Comparison of ENCODE assay signal across 27 mouse cellular contexts in the genomic region with DNA sequence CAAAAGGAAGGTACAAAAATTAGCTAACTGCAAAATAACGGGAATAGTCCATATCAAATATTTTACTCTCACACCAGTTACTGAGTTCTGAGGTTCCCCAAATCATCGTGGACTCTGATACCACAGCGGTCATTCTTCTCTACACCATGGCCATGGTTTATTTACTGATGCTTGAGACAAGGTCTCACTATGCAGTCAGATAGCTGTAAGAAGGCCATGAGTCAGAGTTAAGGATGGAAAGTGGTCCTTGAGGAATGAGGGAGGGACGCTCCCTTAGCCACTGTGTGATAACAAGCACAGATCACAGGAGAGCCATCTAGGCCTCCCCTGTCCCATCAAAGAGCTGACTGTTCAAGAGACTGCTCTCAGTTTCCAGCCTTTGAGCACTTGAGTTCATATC. TPM values are rescaled to one million over a fixed set of nuclear protein-coding genes. Genes with fewer than 3 reads are reported as not detected.
"Had no signal": no experiment of that assay in that cellular context is flagged by ENCODE, and none has a peak within 500 bp of the region (broad histone marks: within the 10 kb centered on the region; RNA-seq: fewer than 3 reads in every experiment).

No protein-coding gene starts in this region.

- H3K9me3 ChIP-seq: midbrain, embryonic 10.5 days; midbrain, embryonic 13.5 days; neural tube, embryonic 13.5 days; neural tube, embryonic 15.5 days had no signal

- H3K9ac ChIP-seq: liver, embryonic 14.5 days; lung, embryonic 14.5 days; midbrain, embryonic 13.5 days; neural tube, embryonic 13.5 days; neural tube, embryonic 15.5 days had no signal

- H3K4me3 ChIP-seq: midbrain, embryonic 10.5 days; midbrain, embryonic 13.5 days; myocyte; neural tube, embryonic 13.5 days; neural tube, embryonic 15.5 days had no signal

- H3K27me3 ChIP-seq: midbrain, embryonic 13.5 days; neural tube, embryonic 13.5 days; neural tube, embryonic 15.5 days had no signal

- H3K27ac ChIP-seq: liver, embryonic 14.5 days; midbrain, embryonic 10.5 days; midbrain, embryonic 13.5 days; neural tube, embryonic 13.5 days; neural tube, embryonic 15.5 days had no signal

- ATAC-seq: midbrain, embryonic 13.5 days; midbrain, embryonic 16.5 days had no signal

- DNase-seq: lung, adult 18-20 months; lung, postnatal 10 days; lung, postnatal 4 days; retina, postnatal 1 day; right cerebral cortex, adult 18-20 months; right cerebral cortex, postnatal 25 days; right cerebral cortex, postnatal 4 days; spleen, adult 18-20 months; thymus, adult 18-20 months; thymus, postnatal 14 days; thymus, postnatal 36 days had no signal

- H3K4me2 ChIP-seq: lung, embryonic 14.5 days; midbrain, embryonic 13.5 days; neural tube, embryonic 13.5 days; neural tube, embryonic 15.5 days had no signal

- H3K36me3 ChIP-seq: midbrain, embryonic 10.5 days; midbrain, embryonic 13.5 days; neural tube, embryonic 13.5 days; neural tube, embryonic 15.5 days had no signal

RNA-seq across cellular contexts. Expression of gene Gm815, which starts 31.0 kb away (rescaled TPM):
- total RNA-seq: megakaryocyte, adult 5-6 weeks; megakaryocyte-erythroid progenitor cell, adult 5-6 weeks had no signal
- polyA plus RNA-seq: liver, embryonic 14.5 days; liver, embryonic 16.5 days; midbrain, embryonic 10.5 days; midbrain, embryonic 13.5 days; midbrain, embryonic 16.5 days; myocyte; neural tube, embryonic 11.5 days; neural tube, embryonic 13.5 days; neural tube, embryonic 15.5 days; small intestine, adult 2 months; stomach, embryonic 14.5 days; stomach, embryonic 16.5 days; thymus, postnatal 0 days had no signal
